8 mouse cellular contexts compared by ENCODE assay signal in genomic region chr9:78442579-78443392, GRCm38 (mm10). TPM values are rescaled to one million over a fixed set of nuclear protein-coding genes. Genes with fewer than 3 reads are reported as not detected.
DNase-seq lines count a peak whose midpoint lies in the region; ATAC-seq lines count a peak whose summit lies in the region.

Gene Cgas, minus strand, starts transcription at chr9:78443237.

- ATAC-seq in heart, embryonic 15.5 days (replicated peaks; ENCODE audit: insufficient number of reproducible peaks, insufficient read depth, low FRiP score, low read depth) = peak; percentile 51
- peak; percentile 63; the same call in 1 of the 2 replicates for ATAC-seq in lung, embryonic 15.5 days (ENCODE audit: borderline replicate concordance, extremely low read depth, low FRiP score, low TSS enrichment)
- peak; percentile 53 for ATAC-seq in neural tube, embryonic 15.5 days (ENCODE audit: low FRiP score)

- no peak within 1 kb of the TSS for H3K27ac ChIP-seq in heart, embryonic 15.5 days
- no peak within 1 kb of the TSS for H3K27ac ChIP-seq in lung, embryonic 15.5 days
- no peak within 1 kb of the TSS for H3K27ac ChIP-seq in neural tube, embryonic 15.5 days (replicated peaks)

- H3K9me3 ChIP-seq in erythroblast, embryonic 14.5 days (ENCODE audit: control insufficient read depth, low read length) = peaks cover 6% of the 10 kb centered on the region; the same call in 1 of the 2 replicates
- H3K9me3 ChIP-seq in heart, embryonic 15.5 days (replicated peaks) = no peaks in the 10 kb centered on the region
- no peaks in the 10 kb centered on the region for H3K9me3 ChIP-seq in lung, embryonic 15.5 days
- no peaks in the 10 kb centered on the region for H3K9me3 ChIP-seq in neural tube, embryonic 15.5 days (replicated peaks)

- under 1% methylated on average over 77 of the region's 81 CpGs for WGBS in heart, embryonic 15.5 days
- WGBS in lung, embryonic 15.5 days = 1% methylated on average over 81 of the region's 81 CpGs
- under 1% methylated on average over 77 of the region's 81 CpGs for WGBS in neural tube, embryonic 15.5 days

- H3K4me3 ChIP-seq in erythroblast, embryonic 14.5 days (replicated peaks) = peak within 1 kb of the TSS; percentile 58
- H3K4me3 ChIP-seq in heart, embryonic 15.5 days = peak within 1 kb of the TSS; percentile 61
- peak within 1 kb of the TSS; percentile 47 for H3K4me3 ChIP-seq in lung, embryonic 15.5 days
- peak within 1 kb of the TSS; percentile 45 for H3K4me3 ChIP-seq in neural tube, embryonic 15.5 days (replicated peaks)

- peaks cover 16% of the 10 kb centered on the region for H3K4me1 ChIP-seq in erythroblast, embryonic 14.5 days (ENCODE audit: control insufficient read depth)
- peaks cover 17% of the 10 kb centered on the region for H3K4me1 ChIP-seq in heart, embryonic 15.5 days (replicated peaks)
- H3K4me1 ChIP-seq in lung, embryonic 15.5 days = peaks cover 22% of the 10 kb centered on the region
- peaks cover 11% of the 10 kb centered on the region for H3K4me1 ChIP-seq in neural tube, embryonic 15.5 days

- DNase-seq in 3134 (ENCODE audit: extremely low read depth, insufficient read length, low spot score) (peak; percentile 86), ZHBTc4 (ENCODE audit: low read depth, low spot score) (peak; percentile 63)
- DNase-seq in kidney, postnatal 10 days = peak; percentile 78
- peak; percentile 44 for DNase-seq in thymus, postnatal 0 days (ENCODE audit: low spot score)

- H3K9ac ChIP-seq in heart, embryonic 15.5 days = peak within 1 kb of the TSS; percentile 54
- peak within 1 kb of the TSS; percentile 47 for H3K9ac ChIP-seq in lung, embryonic 15.5 days
- peak within 1 kb of the TSS; percentile 37 for H3K9ac ChIP-seq in neural tube, embryonic 15.5 days (replicated peaks)

- H3K36me3 ChIP-seq in erythroblast, embryonic 14.5 days (ENCODE audit: control insufficient read depth) = no peaks in the 10 kb centered on the region
- H3K36me3 ChIP-seq in heart, embryonic 15.5 days = no peaks in the 10 kb centered on the region
- H3K36me3 ChIP-seq in lung, embryonic 15.5 days = no peaks in the 10 kb centered on the region
- no peaks in the 10 kb centered on the region for H3K36me3 ChIP-seq in neural tube, embryonic 15.5 days

- peak within 1 kb of the TSS; percentile 94 for H3K4me2 ChIP-seq in heart, embryonic 15.5 days
- peak within 1 kb of the TSS; percentile 92 for H3K4me2 ChIP-seq in lung, embryonic 15.5 days
- peak within 1 kb of the TSS; percentile 82 for H3K4me2 ChIP-seq in neural tube, embryonic 15.5 days

- H3K27me3 ChIP-seq in erythroblast, embryonic 14.5 days (ENCODE audit: control insufficient read depth) = peaks cover 76% of the 10 kb centered on the region
- peaks cover 57% of the 10 kb centered on the region for H3K27me3 ChIP-seq in heart, embryonic 15.5 days
- H3K27me3 ChIP-seq in lung, embryonic 15.5 days = peaks cover 63% of the 10 kb centered on the region
- peaks cover 64% of the 10 kb centered on the region for H3K27me3 ChIP-seq in neural tube, embryonic 15.5 days (replicated peaks)

RNA-seq across cellular contexts. Expression of gene Cgas, which starts in this region (rescaled TPM):
- polyA plus RNA-seq in erythroblast, embryonic 14.5 days (2012) = 0.05 TPM in 1 of 2 replicates, not detected in the other
- 0.97 and 1.4 TPM in 2 replicates for polyA plus RNA-seq in heart, embryonic 15.5 days (2015; fragmentation: Nextera tagmentation; extraction: Ambion mirVana)
- polyA plus RNA-seq in lung, embryonic 15.5 days (2015; fragmentation: Nextera tagmentation; extraction: Ambion mirVana) = 2.6 and 3.0 TPM in 2 replicates
- 0.86 and 1.4 TPM in 2 replicates for polyA plus RNA-seq in neural tube, embryonic 15.5 days (2015; fragmentation: Nextera tagmentation; extraction: Ambion mirVana)
- polyA plus RNA-seq in thymus, postnatal 0 days (2015; fragmentation: Nextera tagmentation; extraction: Ambion mirVana) = 2.6 and 3.0 TPM in 2 replicates
